Comparison of ENCODE assay signal across 22 mouse cellular contexts in the genomic region with DNA sequence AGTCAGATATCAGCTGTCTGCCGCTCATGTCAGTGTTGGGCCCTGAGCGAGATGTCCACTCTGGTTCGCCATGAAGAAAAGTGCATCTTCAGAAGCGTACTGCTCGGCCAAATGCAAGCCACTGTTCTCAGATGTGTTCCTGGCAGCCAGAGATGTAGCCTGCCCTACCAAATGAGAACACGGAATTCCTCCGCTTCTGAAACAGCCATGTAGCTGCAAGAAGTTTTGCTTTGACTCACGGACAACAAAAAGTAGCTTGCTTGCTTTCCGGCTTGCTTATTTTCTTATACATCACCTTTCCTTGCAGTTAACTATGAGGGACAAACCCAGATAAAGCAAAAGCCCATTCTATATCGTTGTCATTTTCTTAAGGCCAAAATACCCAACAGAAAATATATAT.
DNase-seq lines count a peak whose midpoint lies in the region; ATAC-seq and TF ChIP-seq lines count a peak whose summit lies in the region.
"Had no signal": no experiment of that assay in that cellular context is flagged by ENCODE, and none has a peak within 500 bp of the region (broad histone marks: within the 10 kb centered on the region; RNA-seq: fewer than 3 reads in every experiment).

No protein-coding gene starts in this region.

- H3K27me3 ChIP-seq in intestine, embryonic 16.5 days (replicated peaks; ENCODE audit: control insufficient read depth, insufficient read depth, low read length): no peaks in the 10 kb centered on the region
- H3K27me3 ChIP-seq: embryonic facial prominence, embryonic 13.5 days; forebrain, embryonic 13.5 days; Patski had no signal

- H3K27ac ChIP-seq in gastrocnemius, adult 2 months: peak overlapping the region; percentile 38; the same call in 1 of the 2 replicates
- H3K27ac ChIP-seq in intestine, embryonic 16.5 days (ENCODE audit: low read length): no peak overlapping the region
- H3K27ac ChIP-seq: embryonic facial prominence, embryonic 13.5 days; forebrain, embryonic 13.5 days had no signal

- DNase-seq in CD4-positive, CD25-positive, alpha-beta regulatory T cell, adult 2 months (ENCODE audit: low read depth, low spot score): peak; percentile 30
- no peak for DNase-seq in gastrocnemius, adult 2 months
- no peak for DNase-seq in gastrocnemius, postnatal 25 days
- peak; percentile 35 for DNase-seq in CD4-positive helper T cell, adult 2 months (ENCODE audit: low read depth, low spot score)
- peak; percentile 63 for DNase-seq in induced T-regulatory cell, adult 2 months (ENCODE audit: low read depth)
- DNase-seq: adrenal gland, adult 8-10 months; adrenal gland, postnatal 14 days; adrenal gland, postnatal 36 days; B cell, adult 2 months; cerebellum, adult 11-12 months; cerebellum, adult 2 months; cerebellum, adult 9-10 months; cerebellum, postnatal 10 days; cerebellum, postnatal 25 days had no signal

- no peak overlapping the region for H3K4me2 ChIP-seq in intestine, embryonic 16.5 days (ENCODE audit: low read depth, low read length)
- H3K4me2 ChIP-seq: embryonic facial prominence, embryonic 13.5 days; forebrain, embryonic 13.5 days had no signal

- TF ChIP-seq CTCF in gastrocnemius, adult 2 months (IDR thresholded peaks at IDR 0.05): no peak

- intact Hi-C loops in gastrocnemius, adult 2 months (cut with DNase I): loop anchor here (10.0 kb wide), 1 partner anchor 179 kb away; no protein-coding TSS in a partner anchor

- no peaks in the 10 kb centered on the region for H3K9me3 ChIP-seq in intestine, embryonic 16.5 days (ENCODE audit: control insufficient read depth, low read length)
- H3K9me3 ChIP-seq: embryonic facial prominence, embryonic 13.5 days; forebrain, embryonic 13.5 days had no signal

- no peaks in the 10 kb centered on the region for H3K36me3 ChIP-seq in intestine, embryonic 16.5 days (ENCODE audit: control insufficient read depth, insufficient read depth, low read length)
- H3K36me3 ChIP-seq: embryonic facial prominence, embryonic 13.5 days; G1E had no signal

- WGBS in intestine, embryonic 16.5 days: 92% methylated on average over 10 of the region's 10 CpGs

- peaks cover 40% of the 10 kb centered on the region for H3K4me1 ChIP-seq in intestine, embryonic 16.5 days (ENCODE audit: control insufficient read depth, insufficient read depth, low read length)

- H3K4me3 ChIP-seq in gastrocnemius, adult 2 months: no peak overlapping the region
- no peak overlapping the region for H3K4me3 ChIP-seq in intestine, embryonic 16.5 days (ENCODE audit: low read length)
- H3K4me3 ChIP-seq: embryonic facial prominence, embryonic 13.5 days; forebrain, embryonic 13.5 days had no signal

- no peak for ATAC-seq in CD4-positive, CD25-positive, alpha-beta regulatory T cell, adult 4 months
- no peak for ATAC-seq in intestine, embryonic 16.5 days
- ATAC-seq: activated CD4-positive, CD25-positive, alpha-beta regulatory T cell, adult 4 months; forebrain, embryonic 13.5 days; forebrain, embryonic 16.5 days; Patski had no signal

- H3K9ac ChIP-seq in intestine, embryonic 16.5 days (ENCODE audit: low read depth, low read length): no peak overlapping the region
- H3K9ac ChIP-seq: embryonic facial prominence, embryonic 13.5 days; forebrain, embryonic 13.5 days had no signal

Comparison
In these comparisons a context has a peak if more than half of its experiments do, and no peak if none do; other contexts are left out.
1. DNase-seq: peak in CD4-positive, CD25-positive, alpha-beta regulatory T cell, adult 2 months (single experiment), CD4-positive helper T cell, adult 2 months (single experiment) and induced T-regulatory cell, adult 2 months (single experiment); none in gastrocnemius, adult 2 months (single experiment) and gastrocnemius, postnatal 25 days (single experiment).